Mouse (Mus musculus): ENCODE results near the gene Patl1. TPM values are rescaled to one million over a fixed set of nuclear protein-coding genes. Genes with fewer than 3 reads are reported as not detected.
"Not testable (repeated sequence)": the region's sequence is repeated elsewhere in the genome, so short reads cannot be mapped to it uniquely, and the experiment has no call there.

Gene Patl1
- polyA plus RNA-seq, 1 experiment from 2014 or later = 21.2 TPM

- Histone ChIP-seq H3K27me3 (ENCODE audit: control insufficient read depth, insufficient read depth, low read length) (no peaks in the 10 kb centered on the region), H3K9me3 (ENCODE audit: control insufficient read depth, low read length) (no peaks in the 10 kb centered on the region), H3K4me1 (ENCODE audit: control insufficient read depth in 2 of 2, insufficient read depth in 2 of 2, low read length in 2 of 2) (peaks cover 0 to 26% of the 10 kb centered on the region in 2 experiments), H3K27ac (replicated peaks in 1 of 2; ENCODE audit: control insufficient read depth in 1 of 2, insufficient read depth in 1 of 2, low read depth in 2 of 2, low read length in 2 of 2) (peak overlapping the region; percentile 80 to 98), H3K4me3 (ENCODE audit: control insufficient read depth in 1 of 2, insufficient read depth in 1 of 2, low read depth in 1 of 2, low read length in 2 of 2) (peak overlapping the region; percentile 71 to 89), H3K36me3 (ENCODE audit: control insufficient read depth, insufficient read depth, low read length) (peaks cover 24% of the 10 kb centered on the region), H3K9ac (ENCODE audit: low read length) (peak overlapping the region; percentile 96), H3K4me2 (ENCODE audit: low read length) (peak overlapping the region; percentile 74)
- peak; percentile 68 for ATAC-seq (ENCODE audit: insufficient number of reproducible peaks, insufficient read depth, low FRiP score, low read depth)
- under 1% methylated on average over 52 of the region's 54 CpGs for WGBS
These were observed 428 bp downstream of the Patl1 start for GRCm38 (mm10) chr19:11912533-11913121.

- no peaks in the 10 kb centered on the region for H3K27me3 ChIP-seq (ENCODE audit: control insufficient read depth, insufficient read depth, low read length)
- no peak overlapping the region for H3K27ac ChIP-seq (replicated peaks in 1 of 2; ENCODE audit: control insufficient read depth in 1 of 2, insufficient read depth in 1 of 2, low read depth in 2 of 2, low read length in 2 of 2)
- no peaks in the 10 kb centered on the region for H3K9me3 ChIP-seq (ENCODE audit: control insufficient read depth, low read length)
- H3K9ac ChIP-seq (ENCODE audit: low read length) = peak overlapping the region; percentile 16; the same call in 1 of the 2 replicates
- H3K4me1 ChIP-seq (ENCODE audit: control insufficient read depth in 2 of 2, insufficient read depth in 2 of 2, low read length in 2 of 2) = peaks cover 0 to 26% of the 10 kb centered on the region in 2 experiments
- no peak for ATAC-seq (ENCODE audit: insufficient number of reproducible peaks, insufficient read depth, low FRiP score, low read depth)
- peak overlapping the region; percentile 29; the same call in 1 of the 2 replicates for H3K4me2 ChIP-seq (ENCODE audit: low read length)
- H3K4me3 ChIP-seq (ENCODE audit: control insufficient read depth in 1 of 2, insufficient read depth in 1 of 2, low read depth in 1 of 2, low read length in 2 of 2) = no peak overlapping the region
- 2% methylated on average over 2 of the region's 2 CpGs for WGBS
- peaks cover 47% of the 10 kb centered on the region for H3K36me3 ChIP-seq (ENCODE audit: control insufficient read depth, insufficient read depth, low read length)
These were observed 3.6 kb downstream of the Patl1 start for GRCm38 (mm10) chr19:11915804-11916203.

GRCm38 (mm10) chr19:11922068-11922467, 9.9 kb downstream of the Patl1 start:
- no peaks in the 10 kb centered on the region for H3K4me1 ChIP-seq (ENCODE audit: control insufficient read depth in 2 of 2, insufficient read depth in 2 of 2, low read length in 2 of 2)
- H3K9me3 ChIP-seq (ENCODE audit: control insufficient read depth, low read length) = no peaks in the 10 kb centered on the region
- no peak overlapping the region for H3K9ac ChIP-seq (ENCODE audit: low read length)
- H3K27me3 ChIP-seq (ENCODE audit: control insufficient read depth, insufficient read depth, low read length) = no peaks in the 10 kb centered on the region
- ATAC-seq (ENCODE audit: insufficient number of reproducible peaks, insufficient read depth, low FRiP score, low read depth) = no peak
- no peak overlapping the region for H3K4me3 ChIP-seq (ENCODE audit: control insufficient read depth in 1 of 2, insufficient read depth in 1 of 2, low read depth in 1 of 2, low read length in 2 of 2)
- no peak overlapping the region for H3K27ac ChIP-seq (replicated peaks in 1 of 2; ENCODE audit: control insufficient read depth in 1 of 2, insufficient read depth in 1 of 2, low read depth in 2 of 2, low read length in 2 of 2)
- H3K36me3 ChIP-seq (ENCODE audit: control insufficient read depth, insufficient read depth, low read length) = peaks cover 91% of the 10 kb centered on the region
- no peak overlapping the region for H3K4me2 ChIP-seq (ENCODE audit: low read length)
- WGBS = 96% methylated on average over 1 of the region's 1 CpGs

GRCm38 (mm10) chr19:11922515-11922914, 10.3 kb downstream of the Patl1 start:
- H3K4me1 ChIP-seq (ENCODE audit: control insufficient read depth in 2 of 2, insufficient read depth in 2 of 2, low read length in 2 of 2); ATAC-seq (ENCODE audit: insufficient number of reproducible peaks, insufficient read depth, low FRiP score, low read depth); H3K4me3 ChIP-seq (ENCODE audit: control insufficient read depth in 1 of 2, insufficient read depth in 1 of 2, low read depth in 1 of 2, low read length in 2 of 2); H3K27me3 ChIP-seq (ENCODE audit: control insufficient read depth, insufficient read depth, low read length); H3K9ac ChIP-seq (ENCODE audit: low read length); H3K4me2 ChIP-seq (ENCODE audit: low read length); H3K27ac ChIP-seq (replicated peaks in 1 of 2; ENCODE audit: control insufficient read depth in 1 of 2, insufficient read depth in 1 of 2, low read depth in 2 of 2, low read length in 2 of 2); H3K9me3 ChIP-seq (ENCODE audit: control insufficient read depth, low read length): not testable (repeated sequence)
- WGBS = 92% methylated on average over 2 of the region's 2 CpGs
- H3K36me3 ChIP-seq (ENCODE audit: control insufficient read depth, insufficient read depth, low read length) = peaks cover 91% of the 10 kb centered on the region

DNA sequence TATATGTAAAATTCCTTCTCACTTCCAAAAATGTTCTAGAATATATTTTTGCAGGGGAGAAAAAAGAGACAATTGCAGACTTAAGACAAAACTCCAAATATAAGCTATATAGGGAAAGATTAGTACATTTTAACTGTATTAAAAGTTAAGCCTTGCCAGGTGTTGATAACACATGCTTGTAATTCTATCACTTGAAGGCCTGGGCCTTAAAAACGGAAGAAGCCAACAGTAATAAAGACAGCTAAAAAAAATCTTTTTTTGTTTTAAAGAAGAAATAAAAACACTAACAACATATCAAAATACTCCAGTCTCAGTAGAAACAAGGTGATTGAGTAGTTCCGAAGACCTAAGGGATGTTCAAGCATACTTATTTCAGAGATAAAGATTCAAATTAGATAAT, 14.2 kb downstream of the Patl1 start:
- ATAC-seq (ENCODE audit: insufficient number of reproducible peaks, insufficient read depth, low FRiP score, low read depth) = no peak
- peaks cover 100% of the 10 kb centered on the region for H3K36me3 ChIP-seq (ENCODE audit: control insufficient read depth, insufficient read depth, low read length)
- WGBS = 86% methylated on average over 2 of the region's 2 CpGs
- no peak overlapping the region for H3K27ac ChIP-seq (replicated peaks in 1 of 2; ENCODE audit: control insufficient read depth in 1 of 2, insufficient read depth in 1 of 2, low read depth in 2 of 2, low read length in 2 of 2)
- no peaks in the 10 kb centered on the region for H3K9me3 ChIP-seq (ENCODE audit: control insufficient read depth, low read length)
- H3K4me2 ChIP-seq (ENCODE audit: low read length) = no peak overlapping the region
- no peak overlapping the region for H3K4me3 ChIP-seq (ENCODE audit: control insufficient read depth in 1 of 2, insufficient read depth in 1 of 2, low read depth in 1 of 2, low read length in 2 of 2)
- no peak overlapping the region for H3K9ac ChIP-seq (ENCODE audit: low read length)
- no peaks in the 10 kb centered on the region for H3K4me1 ChIP-seq (ENCODE audit: control insufficient read depth in 2 of 2, insufficient read depth in 2 of 2, low read length in 2 of 2)
- H3K27me3 ChIP-seq (ENCODE audit: control insufficient read depth, insufficient read depth, low read length) = no peaks in the 10 kb centered on the region

- Histone ChIP-seq H3K9ac (ENCODE audit: low read length) (no peak overlapping the region), H3K27me3 (ENCODE audit: control insufficient read depth, insufficient read depth, low read length) (no peaks in the 10 kb centered on the region), H3K9me3 (ENCODE audit: control insufficient read depth, low read length) (no peaks in the 10 kb centered on the region), H3K27ac (replicated peaks in 1 of 2; ENCODE audit: control insufficient read depth in 1 of 2, insufficient read depth in 1 of 2, low read depth in 2 of 2, low read length in 2 of 2) (no peak overlapping the region), H3K4me3 (ENCODE audit: control insufficient read depth in 1 of 2, insufficient read depth in 1 of 2, low read depth in 1 of 2, low read length in 2 of 2) (no peak overlapping the region), H3K36me3 (ENCODE audit: control insufficient read depth, insufficient read depth, low read length) (peaks cover 100% of the 10 kb centered on the region), H3K4me1 (ENCODE audit: control insufficient read depth in 2 of 2, insufficient read depth in 2 of 2, low read length in 2 of 2) (no peaks in the 10 kb centered on the region), H3K4me2 (ENCODE audit: low read length) (no peak overlapping the region)
- no peak for ATAC-seq (ENCODE audit: insufficient number of reproducible peaks, insufficient read depth, low FRiP score, low read depth)
- 84% methylated on average over 4 of the region's 4 CpGs for WGBS
These were observed 16.0 kb downstream of the Patl1 start for GRCm38 (mm10) chr19:11928025-11928748.

DNA sequence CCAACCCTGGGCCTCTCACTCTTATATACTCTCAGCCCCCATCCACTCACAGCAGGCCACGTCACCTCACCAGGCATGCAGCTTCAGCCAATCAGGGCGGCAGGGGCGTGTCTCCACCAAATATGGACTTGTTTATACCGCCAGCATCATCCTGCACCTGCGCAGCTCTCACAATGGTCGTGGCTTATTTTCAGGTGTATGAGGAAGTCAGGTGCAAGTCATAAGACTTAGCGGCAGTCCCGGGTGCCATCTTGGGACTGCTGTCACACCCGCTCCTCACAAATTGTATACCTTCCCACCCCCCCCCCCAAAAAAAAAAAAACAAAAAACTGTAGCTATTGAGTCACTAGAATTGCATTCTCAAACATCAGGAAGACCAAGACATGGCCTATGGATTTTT, 34.3 kb downstream of the Patl1 start:
- H3K36me3 ChIP-seq (ENCODE audit: control insufficient read depth, insufficient read depth, low read length) = peaks cover 43% of the 10 kb centered on the region
- not testable (repeated sequence) for H3K4me3 ChIP-seq (ENCODE audit: control insufficient read depth in 1 of 2, insufficient read depth in 1 of 2, low read depth in 1 of 2, low read length in 2 of 2); H3K4me2 ChIP-seq (ENCODE audit: low read length); H3K27me3 ChIP-seq (ENCODE audit: control insufficient read depth, insufficient read depth, low read length); H3K27ac ChIP-seq (replicated peaks in 1 of 2; ENCODE audit: control insufficient read depth in 1 of 2, insufficient read depth in 1 of 2, low read depth in 2 of 2, low read length in 2 of 2); H3K4me1 ChIP-seq (ENCODE audit: control insufficient read depth in 2 of 2, insufficient read depth in 2 of 2, low read length in 2 of 2); H3K9ac ChIP-seq (ENCODE audit: low read length); ATAC-seq (ENCODE audit: insufficient number of reproducible peaks, insufficient read depth, low FRiP score, low read depth); H3K9me3 ChIP-seq (ENCODE audit: control insufficient read depth, low read length)
- 93% methylated on average over 9 of the region's 9 CpGs for WGBS

All from heart, embryonic 14.5 days (tissue).